Mouse (Mus musculus) liver, postnatal 0 days (tissue): Measurements from ENCODE around the gene Klhl29. TPM values are rescaled to one million over a fixed set of nuclear protein-coding genes. Genes with fewer than 3 reads are reported as not detected.

Source experiments
- ATAC-seq: fragments of 200-750 bp; cut with Nextera tagmentation; 2 replicates; pipeline ENCODE4 v1.8.0; 2017; ENCODE audit warnings: mild to moderate bottlenecking, moderate library complexity
- DNase-seq: peaks from one replicate; pipeline ENCODE4 v3.0.0-alpha.2; 2016
- H3K27ac ChIP-seq: fragments of 300-500 bp; sonication (generic); 2 replicates; pipeline ENCODE4 v1.5.1; 2014; ENCODE audit warnings: antibody characterized with exemption, moderate library complexity, mild to moderate bottlenecking, low read depth
- H3K27me3 ChIP-seq: fragments of 300-500 bp; sonication (generic); 2 replicates; pipeline ENCODE4 v1.6.1; 2014; ENCODE audit warnings: low read length, control low read depth, mixed read lengths; ENCODE audit not compliant: insufficient read depth
- H3K36me3 ChIP-seq: fragments of 300-500 bp; sonication (generic); replicated peaks from 2 replicates; pipeline ENCODE4 v1.6.1; 2014; ENCODE audit warnings: mild to moderate bottlenecking, control low read depth, low read length, moderate library complexity, mixed read lengths; ENCODE audit not compliant: insufficient read depth
- H3K4me1 ChIP-seq: fragments of 300-500 bp; sonication (generic); 2 replicates; pipeline ENCODE4 v1.6.1; 2014; ENCODE audit warnings: antibody characterized with exemption, mild to moderate bottlenecking, control low read depth; ENCODE audit not compliant: insufficient read depth
- H3K4me2 ChIP-seq: fragments of 300-500 bp; sonication (generic); 2 replicates; pipeline ENCODE4 v1.6.1; 2014; ENCODE audit warnings: low read depth, mild to moderate bottlenecking, low read length, moderate library complexity, mixed read lengths
- H3K4me3 ChIP-seq: fragments of 300-500 bp; sonication (generic); 2 replicates; pipeline ENCODE4 v1.5.1; 2014; ENCODE audit warnings: low read depth, low read length
- H3K9ac ChIP-seq: fragments of 300-500 bp; sonication (generic); replicated peaks from 2 replicates; pipeline ENCODE4 v1.6.1; 2014; ENCODE audit warnings: mild to moderate bottlenecking, moderate library complexity
- H3K9me3 ChIP-seq: fragments of 300-500 bp; sonication (generic); 2 replicates; pipeline ENCODE4 v1.6.1; 2016; ENCODE audit warnings: mild to moderate bottlenecking, control low read depth, low read length, mixed read lengths
- CTCF ChIP-seq: sonication (generic); IDR thresholded peaks from 2 replicates; pipeline ENCODE4 v1.5.1; 2016; ENCODE audit warnings: antibody characterized with exemption, low read depth
- EP300 ChIP-seq: IDR thresholded peaks from 2 replicates; pipeline ENCODE4 v1.6.1; 2016; ENCODE audit warnings: antibody characterized with exemption, low read depth, mild to moderate bottlenecking
- WGBS: fragments of 180-500 bp; shearing (Covaris S2); extraction: QIAGEN DNeasy Blood & Tissue Kit; methylation state at CpG from one replicate; pipeline ENCODE4 v1.1.7; 2014; ENCODE audit not compliant: insufficient replicate concordance; 5-methylcytosine and 5-hydroxymethylcytosine counted together
- polyA plus RNA-seq: library from polyadenylated mRNA; unstranded; fragments of >200 nt; fragmentation: Nextera tagmentation; extraction: Ambion mirVana; gene quantifications from 2 replicates; pipeline ENCODE4 v1.2.1, GENCODE M21; 2015

The Klhl29 gene
- polyA plus RNA-seq, 1 experiment from 2014 or later = 0.05 TPM

- Histone ChIP-seq H3K4me2 (no peak overlapping the region), H3K9ac (no peak overlapping the region), H3K27ac (no peak overlapping the region), H3K27me3 (no peaks in the 10 kb centered on the region), H3K36me3 (no peaks in the 10 kb centered on the region), H3K4me1 (no peaks in the 10 kb centered on the region), H3K9me3 (no peaks in the 10 kb centered on the region), H3K4me3 (no peak overlapping the region)
- DNase-seq (no peak), ATAC-seq (no peak)
- TF ChIP-seq CTCF = no peak
- TF ChIP-seq EP300 = no peak
- 72% methylated on average over 2 of the region's 2 CpGs for WGBS
Observed at GRCm38 (mm10) chr12:5107795-5108194, 267.7 kb downstream of the Klhl29 start.

GRCm38 (mm10) chr12:5104422-5105052, 270.9 kb downstream of the Klhl29 start:
- Histone ChIP-seq H3K9me3 (no peaks in the 10 kb centered on the region), H3K27ac (no peak overlapping the region), H3K4me1 (no peaks in the 10 kb centered on the region), H3K27me3 (no peaks in the 10 kb centered on the region), H3K9ac (no peak overlapping the region), H3K4me2 (no peak overlapping the region), H3K36me3 (no peaks in the 10 kb centered on the region), H3K4me3 (no peak overlapping the region)
- 75% methylated on average over 9 of the region's 9 CpGs for WGBS
- DNase-seq (no peak), ATAC-seq (no peak)
- no peak for TF ChIP-seq CTCF
- TF ChIP-seq EP300 = no peak

GRCm38 (mm10) chr12:5101411-5102024, 274.0 kb downstream of the Klhl29 start:
- Histone ChIP-seq H3K4me2 (no peak overlapping the region), H3K9ac (no peak overlapping the region), H3K27ac (no peak overlapping the region), H3K9me3 (no peaks in the 10 kb centered on the region), H3K4me1 (no peaks in the 10 kb centered on the region), H3K4me3 (no peak overlapping the region), H3K36me3 (no peaks in the 10 kb centered on the region), H3K27me3 (no peaks in the 10 kb centered on the region)
- no peak for DNase-seq
- no peak for TF ChIP-seq CTCF
- TF ChIP-seq EP300 = no peak
- WGBS = 68% methylated on average over 13 of the region's 13 CpGs
- ATAC-seq = no peak

GRCm38 (mm10) chr12:5099572-5099971, 275.9 kb downstream of the Klhl29 start:
- Histone ChIP-seq H3K4me2 (no peak overlapping the region), H3K36me3 (no peaks in the 10 kb centered on the region), H3K9ac (no peak overlapping the region), H3K9me3 (no peaks in the 10 kb centered on the region), H3K27me3 (no peaks in the 10 kb centered on the region), H3K4me1 (no peaks in the 10 kb centered on the region), H3K4me3 (no peak overlapping the region), H3K27ac (no peak overlapping the region)
- no peak for TF ChIP-seq CTCF
- no peak for TF ChIP-seq EP300
- DNase-seq (no peak), ATAC-seq (no peak)
- 75% methylated on average over 9 of the region's 9 CpGs for WGBS

- TF ChIP-seq CTCF = no peak
- no peak for TF ChIP-seq EP300
- H3K4me1 ChIP-seq = no peaks in the 10 kb centered on the region
- no peaks in the 10 kb centered on the region for H3K27me3 ChIP-seq
- H3K9ac ChIP-seq = no peak overlapping the region
- no peak overlapping the region for H3K4me2 ChIP-seq
- DNase-seq = no peak
- no peak overlapping the region for H3K4me3 ChIP-seq
- 54% methylated on average over 1 of the region's 1 CpGs for WGBS
- H3K9me3 ChIP-seq = no peaks in the 10 kb centered on the region
- H3K36me3 ChIP-seq = no peaks in the 10 kb centered on the region
- H3K27ac ChIP-seq = no peak overlapping the region
- no peak for ATAC-seq
Observed at GRCm38 (mm10) chr12:5088639-5089038, 286.8 kb downstream of the Klhl29 start.

GRCm38 (mm10) chr12:5087787-5088519, 287.5 kb downstream of the Klhl29 start:
- ATAC-seq (no peak), DNase-seq (no peak)
- no peaks in the 10 kb centered on the region for H3K36me3 ChIP-seq
- no peaks in the 10 kb centered on the region for H3K27me3 ChIP-seq
- WGBS = 40% methylated on average over 10 of the region's 10 CpGs
- H3K27ac ChIP-seq = no peak overlapping the region
- no peaks in the 10 kb centered on the region for H3K4me1 ChIP-seq
- H3K9ac ChIP-seq = no peak overlapping the region
- H3K4me2 ChIP-seq = no peak overlapping the region
- no peak overlapping the region for H3K4me3 ChIP-seq
- H3K9me3 ChIP-seq = no peaks in the 10 kb centered on the region
- TF ChIP-seq CTCF (no peak), EP300 (no peak)
